Mouse (Mus musculus): ENCODE data around the gene Ldb3. TPM values are rescaled to one million over a fixed set of nuclear protein-coding genes. Genes with fewer than 3 reads are reported as not detected.

The Ldb3 gene
- total and polyA plus RNA-seq, 3 experiments, result 0.01 TPM; not detected in 2

DNA sequence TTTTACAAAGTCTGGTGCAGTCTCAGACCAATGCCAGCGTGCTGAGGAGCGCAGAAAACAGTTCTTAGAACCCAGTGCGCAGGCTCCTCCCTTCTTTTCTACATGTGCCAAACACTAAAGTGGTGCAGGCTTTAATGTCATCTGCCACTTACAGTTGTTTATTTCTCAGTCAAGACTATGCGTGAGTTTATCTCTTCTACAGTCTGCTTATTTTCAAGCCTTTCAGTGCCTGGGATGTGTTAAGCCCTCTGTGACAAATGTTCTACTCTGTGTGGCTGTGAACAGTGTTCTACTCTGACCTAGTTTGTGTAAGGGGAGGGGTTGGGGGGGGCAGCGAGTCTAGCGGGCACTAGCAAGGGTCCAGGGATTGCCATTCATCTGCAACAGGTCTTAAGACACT, 25.0 kb upstream of the Ldb3 start:
- H3K27ac ChIP-seq (ENCODE audit: control insufficient read depth, low read depth, low read length), result no peak overlapping the region
- H3K4me1 ChIP-seq (ENCODE audit: control insufficient read depth in 1 of 2, insufficient read depth in 2 of 2, low read length in 2 of 2), result no peaks in the 10 kb centered on the region; a peak in 1 of 4 replicates
- no peaks in the 10 kb centered on the region for H3K79me2 ChIP-seq (ENCODE audit: control insufficient read depth, insufficient read depth, low read length, poor library complexity)
- no peak overlapping the region for H3K9ac ChIP-seq (ENCODE audit: control insufficient read depth, low read depth, low read length, poor library complexity, severe bottlenecking)
- no peaks in the 10 kb centered on the region for H3K9me3 ChIP-seq (replicated peaks; ENCODE audit: insufficient read depth, low read length)
- no peaks in the 10 kb centered on the region; a peak in 1 of 4 replicates for H3K36me3 ChIP-seq (ENCODE audit: control insufficient read depth in 1 of 2, insufficient read depth in 2 of 2, low read length in 2 of 2)
- H3K4me3 ChIP-seq (ENCODE audit: control insufficient read depth in 1 of 2, insufficient read depth in 1 of 2, low read depth in 2 of 2, low read length in 2 of 2), result no peak overlapping the region
- no peaks in the 10 kb centered on the region for H3K27me3 ChIP-seq (ENCODE audit: control insufficient read depth in 1 of 2, insufficient read depth in 2 of 2, low read length in 2 of 2)
- TF ChIP-seq ZKSCAN1 (IDR thresholded peaks at IDR 0.05; ENCODE audit: low read depth, low read length), result no peak
- TF ChIP-seq CTCF (IDR thresholded peaks at IDR 0.05 in 2 of 3, conservative IDR thresholded peaks at IDR 0.05 in 1 of 3; ENCODE audit: control insufficient read depth in 1 of 3, insufficient read depth in 1 of 3, low read depth in 2 of 3, low read length in 3 of 3, poor library complexity in 1 of 3, severe bottlenecking in 1 of 3), result no peak
- TF ChIP-seq POLR2AphosphoS2 (IDR thresholded peaks at IDR 0.05; ENCODE audit: low read length), result no peak
- TF ChIP-seq CHD1 (IDR thresholded peaks at IDR 0.05; ENCODE audit: low read depth, low read length), result no peak
- TF ChIP-seq MYB (IDR thresholded peaks at IDR 0.05; ENCODE audit: low read depth, low read length), result no peak
- no peak for TF ChIP-seq TBP (IDR thresholded peaks at IDR 0.05; ENCODE audit: low read depth, low read length)
- TF ChIP-seq MEF2A (IDR thresholded peaks at IDR 0.05; ENCODE audit: extremely low read depth, insufficient replicate concordance, low read depth, low read length, poor library complexity, severe bottlenecking), result no peak
- TF ChIP-seq MXI1 (IDR thresholded peaks at IDR 0.05; ENCODE audit: low read depth, low read length), result no peak
- TF ChIP-seq SIN3A (IDR thresholded peaks at IDR 0.05; ENCODE audit: low read length), result no peak
- no peak for TF ChIP-seq TCF12 (IDR thresholded peaks at IDR 0.05; ENCODE audit: low read depth, low read length)
- no peak for TF ChIP-seq ZC3H11A (IDR thresholded peaks at IDR 0.05; ENCODE audit: low read depth, low read length)
- TF ChIP-seq CHD2 (IDR thresholded peaks at IDR 0.05; ENCODE audit: low read length), result no peak
- no peak for TF ChIP-seq NELFE (IDR thresholded peaks at IDR 0.05; ENCODE audit: low read depth, low read length)
- TF ChIP-seq SMC3 (IDR thresholded peaks at IDR 0.05; ENCODE audit: low read depth, low read length), result no peak
- no peak for TF ChIP-seq BHLHE40 (IDR thresholded peaks at IDR 0.05; ENCODE audit: borderline replicate concordance, low read depth, low read length)
- TF ChIP-seq MAZ (IDR thresholded peaks at IDR 0.05; ENCODE audit: low read depth, low read length), result no peak
- TF ChIP-seq POLR2A (IDR thresholded peaks at IDR 0.05; ENCODE audit: control insufficient read depth in 1 of 2, insufficient read depth in 1 of 2, low read depth in 1 of 2, low read length in 2 of 2, poor library complexity in 1 of 2), result no peak
- TF ChIP-seq HCFC1 (IDR thresholded peaks at IDR 0.05; ENCODE audit: low read depth, low read length), result no peak
- no peak for TF ChIP-seq UBTF (IDR thresholded peaks at IDR 0.05; ENCODE audit: borderline replicate concordance, insufficient read depth, low read depth, low read length)
- no peak for DNase-seq (ENCODE audit: low read depth, low spot score)

DNA sequence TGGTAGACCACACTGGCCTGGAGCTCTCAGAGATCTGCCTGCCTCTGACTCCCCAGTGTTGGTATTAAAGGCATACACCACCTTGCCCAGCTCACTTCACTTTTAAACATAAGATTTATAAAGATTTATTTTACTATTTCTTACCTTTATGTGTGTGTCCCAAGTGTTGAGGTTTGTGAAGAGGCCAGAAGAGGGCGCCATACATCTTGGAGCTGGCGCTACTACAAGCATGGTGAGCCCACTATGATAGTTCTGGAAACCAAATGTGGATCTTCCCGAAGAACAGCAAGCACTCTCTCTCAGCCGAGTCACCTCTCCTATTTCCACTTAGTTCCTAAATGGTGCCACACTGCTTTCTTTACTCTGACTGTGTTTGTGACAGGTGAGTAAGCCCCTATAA, 23.7 kb upstream of the Ldb3 start:
- TF ChIP-seq MAFK (IDR thresholded peaks at IDR 0.05; ENCODE audit: borderline replicate concordance, low read depth, low read length) (no peak), SMC3 (IDR thresholded peaks at IDR 0.05; ENCODE audit: low read depth, low read length) (peak; percentile 81), ELF1 (IDR thresholded peaks at IDR 0.05; ENCODE audit: low read depth, low read length) (no peak), ZC3H11A (IDR thresholded peaks at IDR 0.05; ENCODE audit: low read depth, low read length) (peak; percentile 55), MAZ (IDR thresholded peaks at IDR 0.05; ENCODE audit: low read depth, low read length) (no peak), CTCF (IDR thresholded peaks at IDR 0.05 in 2 of 3, conservative IDR thresholded peaks at IDR 0.05 in 1 of 3; ENCODE audit: control insufficient read depth in 1 of 3, insufficient read depth in 1 of 3, low read depth in 2 of 3, low read length in 3 of 3, poor library complexity in 1 of 3, severe bottlenecking in 1 of 3) (peak; percentile 72 to 81 (median 78)), RAD21 (IDR thresholded peaks at IDR 0.05; ENCODE audit: low read depth, low read length) (peak; percentile 72)
- H3K27me3 ChIP-seq (ENCODE audit: control insufficient read depth in 1 of 2, insufficient read depth in 2 of 2, low read length in 2 of 2), result no peaks in the 10 kb centered on the region
- DNase-seq (ENCODE audit: low read depth, low spot score), result peak; percentile 77
- no peaks in the 10 kb centered on the region for H3K79me2 ChIP-seq (ENCODE audit: control insufficient read depth, insufficient read depth, low read length, poor library complexity)
- no peak overlapping the region for H3K9ac ChIP-seq (ENCODE audit: control insufficient read depth, low read depth, low read length, poor library complexity, severe bottlenecking)
- no peak overlapping the region for H3K27ac ChIP-seq (ENCODE audit: control insufficient read depth, low read depth, low read length)
- H3K36me3 ChIP-seq (ENCODE audit: control insufficient read depth in 1 of 2, insufficient read depth in 2 of 2, low read length in 2 of 2), result no peaks in the 10 kb centered on the region; a peak in 1 of 4 replicates
- H3K4me1 ChIP-seq (ENCODE audit: control insufficient read depth in 1 of 2, insufficient read depth in 2 of 2, low read length in 2 of 2), result no peaks in the 10 kb centered on the region; a peak in 1 of 4 replicates
- no peak overlapping the region for H3K4me3 ChIP-seq (ENCODE audit: control insufficient read depth in 1 of 2, insufficient read depth in 1 of 2, low read depth in 2 of 2, low read length in 2 of 2)
- no peaks in the 10 kb centered on the region for H3K9me3 ChIP-seq (replicated peaks; ENCODE audit: insufficient read depth, low read length)
